ENCODE assay signal across 32 mouse cellular contexts in the genomic region with DNA sequence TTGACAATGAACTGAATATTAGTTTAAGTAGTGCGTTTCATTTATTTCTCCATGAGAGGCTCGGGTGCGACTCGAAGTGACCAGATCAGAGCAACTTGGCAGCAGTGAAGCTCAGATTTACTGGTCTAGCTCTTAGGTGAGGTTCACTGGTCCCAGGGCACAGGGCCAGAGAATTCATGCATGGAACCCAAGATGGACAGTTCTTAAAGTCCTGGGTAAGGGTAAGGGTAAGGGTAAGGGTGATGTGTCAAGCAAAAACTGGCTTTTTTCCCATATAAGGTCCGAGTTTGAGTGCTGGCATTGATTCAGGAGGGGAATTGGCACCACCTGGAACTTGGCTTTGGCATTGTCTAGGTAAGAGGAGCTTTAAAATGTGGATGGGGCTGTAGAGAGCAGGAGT.
DNase-seq lines count a peak whose midpoint lies in the region; ATAC-seq lines count a peak whose summit lies in the region.
"Had no signal": no experiment of that assay in that cellular context is flagged by ENCODE, and none has a peak within 500 bp of the region (broad histone marks: within the 10 kb centered on the region; RNA-seq: fewer than 3 reads in every experiment).

No protein-coding gene starts in this region.

- no peaks in the 10 kb centered on the region for H3K27me3 ChIP-seq in kidney, embryonic 14.5 days (ENCODE audit: control insufficient read depth, insufficient read depth, low read length)
- H3K27me3 ChIP-seq in limb, embryonic 12.5 days, result peaks cover 5% of the 10 kb centered on the region; the same call in 1 of the 2 replicates
- no peaks in the 10 kb centered on the region for H3K27me3 ChIP-seq in limb, embryonic 10.5 days (ENCODE audit: low read depth, poor library complexity, severe bottlenecking)
- H3K27me3 ChIP-seq: embryonic facial prominence, embryonic 12.5 days; forebrain, embryonic 15.5 days; hindbrain, embryonic 12.5 days; intestine, embryonic 15.5 days; liver, embryonic 13.5 days; midbrain, embryonic 13.5 days; stomach, embryonic 15.5 days had no signal

- H3K4me2 ChIP-seq in kidney, embryonic 14.5 days (replicated peaks; ENCODE audit: low read depth, low read length), result no peak overlapping the region
- no peak overlapping the region for H3K4me2 ChIP-seq in limb, embryonic 12.5 days
- H3K4me2 ChIP-seq: embryonic facial prominence, embryonic 12.5 days; forebrain, embryonic 15.5 days; heart, embryonic 11.5 days; hindbrain, embryonic 12.5 days; intestine, embryonic 15.5 days; liver, embryonic 13.5 days; midbrain, embryonic 13.5 days; stomach, embryonic 15.5 days had no signal

- WGBS in kidney, embryonic 14.5 days, result 84% methylated on average over 5 of the region's 5 CpGs
- WGBS in limb, embryonic 12.5 days, result 85% methylated on average over 5 of the region's 5 CpGs
- WGBS in limb, embryonic 10.5 days, result 93% methylated on average over 5 of the region's 5 CpGs

- no peak for ATAC-seq in kidney, embryonic 14.5 days (ENCODE audit: low FRiP score, low TSS enrichment)
- ATAC-seq in limb, embryonic 12.5 days (ENCODE audit: insufficient number of reproducible peaks, insufficient read depth, low FRiP score, low TSS enrichment, low read depth), result no peak
- ATAC-seq: activated CD4-positive, CD25-positive, alpha-beta regulatory T cell, adult 4 months; forebrain, embryonic 15.5 days; hindbrain, postnatal 0 days; intestine, embryonic 15.5 days; lung, postnatal 0 days; midbrain, embryonic 13.5 days had no signal

- no peak overlapping the region for H3K4me3 ChIP-seq in kidney, embryonic 14.5 days (ENCODE audit: low read length)
- no peak overlapping the region for H3K4me3 ChIP-seq in limb, embryonic 12.5 days (replicated peaks)
- no peak overlapping the region for H3K4me3 ChIP-seq in limb, embryonic 10.5 days
- H3K4me3 ChIP-seq: embryonic facial prominence, embryonic 12.5 days; forebrain, embryonic 15.5 days; gastrocnemius, adult 2 months; hindbrain, embryonic 12.5 days; intestine, embryonic 15.5 days; liver, embryonic 13.5 days; midbrain, embryonic 13.5 days; stomach, embryonic 15.5 days had no signal

- no peaks in the 10 kb centered on the region for H3K36me3 ChIP-seq in kidney, embryonic 14.5 days (ENCODE audit: control insufficient read depth, insufficient read depth, low read length)
- H3K36me3 ChIP-seq in limb, embryonic 12.5 days, result no peaks in the 10 kb centered on the region
- no peaks in the 10 kb centered on the region for H3K36me3 ChIP-seq in limb, embryonic 10.5 days
- H3K36me3 ChIP-seq: embryonic facial prominence, embryonic 12.5 days; forebrain, embryonic 15.5 days; hindbrain, embryonic 12.5 days; intestine, embryonic 15.5 days; liver, embryonic 13.5 days; midbrain, embryonic 13.5 days; stomach, embryonic 15.5 days had no signal

- no peak overlapping the region for H3K9ac ChIP-seq in kidney, embryonic 14.5 days (ENCODE audit: low read depth, low read length)
- H3K9ac ChIP-seq in limb, embryonic 12.5 days (replicated peaks), result no peak overlapping the region
- H3K9ac ChIP-seq: embryonic facial prominence, embryonic 12.5 days; forebrain, embryonic 15.5 days; hindbrain, embryonic 12.5 days; intestine, embryonic 15.5 days; liver, embryonic 13.5 days; midbrain, embryonic 13.5 days; stomach, embryonic 15.5 days had no signal

- no peaks in the 10 kb centered on the region for H3K9me3 ChIP-seq in kidney, embryonic 14.5 days (ENCODE audit: control insufficient read depth, low read length)
- H3K9me3 ChIP-seq in limb, embryonic 12.5 days, result no peaks in the 10 kb centered on the region
- no peaks in the 10 kb centered on the region for H3K9me3 ChIP-seq in limb, embryonic 10.5 days (replicated peaks)
- H3K9me3 ChIP-seq: embryonic facial prominence, embryonic 12.5 days; forebrain, embryonic 15.5 days; hindbrain, embryonic 12.5 days; intestine, embryonic 15.5 days; liver, embryonic 13.5 days; midbrain, embryonic 13.5 days; stomach, embryonic 15.5 days had no signal

- peaks cover 18% of the 10 kb centered on the region for H3K4me1 ChIP-seq in kidney, embryonic 14.5 days (ENCODE audit: control insufficient read depth, insufficient read depth, low read length)
- peaks cover 55% of the 10 kb centered on the region for H3K4me1 ChIP-seq in limb, embryonic 12.5 days (replicated peaks)
- peaks cover 31% of the 10 kb centered on the region for H3K4me1 ChIP-seq in limb, embryonic 10.5 days
- H3K4me1 ChIP-seq: liver, embryonic 13.5 days had no signal

- H3K27ac ChIP-seq in kidney, embryonic 14.5 days (ENCODE audit: low read depth, low read length), result no peak overlapping the region
- H3K27ac ChIP-seq in limb, embryonic 12.5 days, result 0 out of 2 replicates have a peak overlapping the region, but pooled peaks have one; percentile 29
- no peak overlapping the region for H3K27ac ChIP-seq in limb, embryonic 10.5 days
- H3K27ac ChIP-seq: embryonic facial prominence, embryonic 12.5 days; forebrain, embryonic 15.5 days; gastrocnemius, adult 2 months; hindbrain, embryonic 12.5 days; hindbrain, postnatal 0 days; intestine, embryonic 15.5 days; liver, embryonic 13.5 days; macrophage; midbrain, embryonic 13.5 days; stomach, embryonic 15.5 days had no signal

- DNase-seq in kidney, adult 18-20 months, result peak; percentile 7
- no peak for DNase-seq in limb, embryonic 10.5 days (ENCODE audit: low spot score)
- DNase-seq in cerebellum, postnatal 10 days, result peak; percentile 65 to 70
- peak; percentile 48 to 80 for DNase-seq in kidney, postnatal 36 days
- no peak for DNase-seq in liver
- DNase-seq in right cerebral cortex, adult 2 months (ENCODE audit: low spot score in 2 of 2), result no peak
- DNase-seq: adrenal gland, adult 2 months; B cell, adult 2 months; embryo, embryonic 11 days; gastrocnemius, adult 2 months; gastrocnemius, postnatal 36 days; heart, adult 18-20 months; heart, postnatal 36 days; layer of hippocampus, adult 9-11 months; liver, embryonic 13.5 days; lung, adult 18-20 months; retina, postnatal 1 day; right cerebral cortex, postnatal 25 days; thymus, postnatal 14 days had no signal

Comparison
In these comparisons a context has a peak if more than half of its experiments do, and no peak if none do; other contexts are left out.
1. DNase-seq: peak in kidney, adult 18-20 months (single experiment), cerebellum, postnatal 10 days (2 of 2) and kidney, postnatal 36 days (2 of 2); none in limb, embryonic 10.5 days (single experiment), liver (single experiment) and right cerebral cortex, adult 2 months (0 of 2).